Mouse (Mus musculus) forebrain, embryonic 11.5 days (tissue): ENCODE measurements around the gene Dgat2. TPM values are rescaled to one million over a fixed set of nuclear protein-coding genes. Genes with fewer than 3 reads are reported as not detected.

Experiments used
- ATAC-seq: fragments of 200-750 bp; cut with Nextera tagmentation; replicated peaks from 2 replicates; pipeline ENCODE4 v1.8.0; 2017; ENCODE audit warnings: moderate TSS enrichment; ENCODE audit not compliant: low FRiP score
- DNase-seq: peaks from one replicate; pipeline ENCODE4 v3.0.0-alpha.2; 2017; ENCODE audit warnings: low spot score
- H3K27ac ChIP-seq: fragments of 300-500 bp; sonication (generic); 2 replicates; pipeline ENCODE4 v1.5.1; 2014; ENCODE audit warnings: low read depth, low read length
- H3K27me3 ChIP-seq: fragments of 300-500 bp; sonication (generic); 2 replicates; pipeline ENCODE4 v1.6.1; 2014; ENCODE audit warnings: mild to moderate bottlenecking, low read length, mixed read lengths; ENCODE audit not compliant: control insufficient read depth, insufficient read depth
- H3K36me3 ChIP-seq: fragments of 300-500 bp; sonication (generic); 2 replicates; pipeline ENCODE4 v1.6.1; 2014; ENCODE audit warnings: mild to moderate bottlenecking, low read length, moderate library complexity, mixed read lengths; ENCODE audit not compliant: control insufficient read depth, insufficient read depth
- H3K4me1 ChIP-seq: fragments of 300-500 bp; sonication (generic); replicated peaks from 2 replicates; pipeline ENCODE4 v1.6.1; 2014; ENCODE audit warnings: low read length, mixed read lengths; ENCODE audit not compliant: control insufficient read depth, insufficient read depth
- H3K4me2 ChIP-seq: fragments of 300-500 bp; sonication (generic); 2 replicates; pipeline ENCODE4 v1.6.1; 2014; ENCODE audit warnings: low read depth, mild to moderate bottlenecking, low read length, moderate library complexity, mixed read lengths; ENCODE audit not compliant: severe bottlenecking
- H3K4me3 ChIP-seq: fragments of 300-500 bp; sonication (generic); 2 replicates; pipeline ENCODE4 v1.5.1; 2014; ENCODE audit warnings: low read depth, low read length
- H3K9ac ChIP-seq: fragments of 300-500 bp; sonication (generic); 2 replicates; pipeline ENCODE4 v1.6.1; 2014; ENCODE audit warnings: low read length
- H3K9me3 ChIP-seq: fragments of 300-500 bp; sonication (generic); 2 replicates; pipeline ENCODE4 v1.6.1; 2016; ENCODE audit warnings: low read length, mixed read lengths; ENCODE audit not compliant: control insufficient read depth
- WGBS: fragments of 180-500 bp; shearing (Covaris S2); extraction: QIAGEN DNeasy Blood & Tissue Kit; methylation state at CpG from one replicate; pipeline ENCODE4 v1.1.7; 2014; 5-methylcytosine and 5-hydroxymethylcytosine counted together
- polyA plus RNA-seq: library from polyadenylated mRNA; unstranded; fragments of >200 nt; fragmentation: Nextera tagmentation; extraction: Ambion mirVana; gene quantifications from 2 replicates; pipeline ENCODE4 v1.2.1, GENCODE M21; 2014

Dgat2 gene
- polyA plus RNA-seq, 1 experiment from 2014 or later: 9.2 TPM

DNA sequence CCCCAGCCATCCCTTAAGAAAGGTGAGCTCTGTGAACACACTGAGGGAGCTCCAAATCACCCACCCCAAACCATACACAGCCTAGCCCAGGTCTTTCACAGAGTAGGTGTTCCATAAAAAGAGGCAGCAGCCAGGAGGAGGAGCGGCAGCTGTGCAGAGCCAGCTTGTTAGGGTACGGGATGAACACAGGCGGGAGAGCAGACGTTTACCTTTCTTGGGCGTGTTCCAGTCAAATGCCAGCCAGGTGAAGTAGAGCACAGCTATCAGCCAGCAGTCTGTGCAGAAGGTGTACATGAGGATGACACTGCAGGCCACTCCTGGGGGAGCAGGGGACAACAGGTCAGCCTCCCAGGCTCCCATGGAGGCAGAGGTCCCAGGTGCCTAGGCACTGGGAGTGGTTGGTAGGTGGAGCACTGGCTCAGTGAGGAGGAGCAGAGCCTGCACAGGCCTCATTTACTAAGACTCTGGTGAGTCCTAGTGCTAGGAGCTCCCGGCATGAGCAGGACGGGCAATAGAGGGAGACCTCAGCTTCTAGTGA lies 17.6 kb downstream of the Dgat2 start:
- Histone ChIP-seq H3K27me3 (no peaks in the 10 kb centered on the region), H3K9ac (no peak overlapping the region), H3K36me3 (no peaks in the 10 kb centered on the region), H3K9me3 (no peaks in the 10 kb centered on the region), H3K4me2 (no peak overlapping the region), H3K4me1 (no peaks in the 10 kb centered on the region), H3K27ac (no peak overlapping the region), H3K4me3 (no peak overlapping the region)
- 87% methylated on average over 7 of the region's 7 CpGs for WGBS
- ATAC-seq (no peak), DNase-seq (no peak)

DNA sequence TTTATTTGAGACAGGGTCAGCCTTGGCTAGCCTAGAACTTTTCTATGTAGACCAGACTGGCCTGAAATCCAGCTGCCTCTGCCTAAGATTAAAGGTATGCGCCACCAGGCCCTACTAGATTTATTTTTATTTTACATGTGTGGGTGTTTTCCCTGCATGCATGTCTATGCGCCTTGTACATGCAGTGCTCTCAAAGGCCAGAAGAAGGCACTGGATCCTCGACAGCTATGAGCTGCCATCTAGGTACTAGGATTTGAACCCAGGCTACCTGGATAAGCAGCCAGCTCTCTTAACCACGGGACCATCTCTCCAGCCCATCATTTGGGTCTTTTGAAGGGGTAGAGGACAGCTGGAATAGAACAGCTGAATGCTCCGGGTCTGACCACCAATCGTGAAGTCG lies 20.1 kb downstream of the Dgat2 start:
- H3K4me3 ChIP-seq: no peak overlapping the region
- no peak for DNase-seq
- ATAC-seq: no peak
- H3K9ac ChIP-seq: no peak overlapping the region
- H3K36me3 ChIP-seq: no peaks in the 10 kb centered on the region
- no peak overlapping the region for H3K27ac ChIP-seq
- H3K4me1 ChIP-seq: no peaks in the 10 kb centered on the region
- no peaks in the 10 kb centered on the region for H3K27me3 ChIP-seq
- H3K4me2 ChIP-seq: no peak overlapping the region
- 92% methylated on average over 7 of the region's 7 CpGs for WGBS
- H3K9me3 ChIP-seq: no peaks in the 10 kb centered on the region

DNA sequence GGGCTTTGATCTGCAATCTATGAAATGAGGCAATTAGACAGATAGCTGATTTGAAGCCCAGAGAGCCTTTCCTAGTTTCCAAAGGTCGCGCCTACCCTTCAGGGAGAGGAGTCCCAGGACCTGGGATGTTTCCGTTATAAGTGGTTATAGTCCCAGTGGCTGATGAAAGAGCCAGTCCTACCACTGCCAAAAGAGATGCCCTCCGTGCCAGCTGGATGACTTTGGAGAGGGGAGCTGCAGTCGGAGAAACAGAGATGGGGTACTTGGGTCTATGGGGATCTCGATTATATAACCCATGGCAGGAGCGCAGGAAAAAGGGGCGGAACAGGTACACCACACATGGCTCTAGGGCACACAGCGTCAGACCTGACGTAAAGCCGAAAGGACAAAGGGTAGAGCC lies 20.6 kb downstream of the Dgat2 start:
- no peak overlapping the region for H3K9ac ChIP-seq
- no peak overlapping the region for H3K4me3 ChIP-seq
- 90% methylated on average over 11 of the region's 11 CpGs for WGBS
- H3K4me1 ChIP-seq: no peaks in the 10 kb centered on the region
- H3K9me3 ChIP-seq: no peaks in the 10 kb centered on the region
- DNase-seq (no peak), ATAC-seq (no peak)
- no peak overlapping the region for H3K27ac ChIP-seq
- no peak overlapping the region for H3K4me2 ChIP-seq
- no peaks in the 10 kb centered on the region for H3K36me3 ChIP-seq
- H3K27me3 ChIP-seq: no peaks in the 10 kb centered on the region

DNA sequence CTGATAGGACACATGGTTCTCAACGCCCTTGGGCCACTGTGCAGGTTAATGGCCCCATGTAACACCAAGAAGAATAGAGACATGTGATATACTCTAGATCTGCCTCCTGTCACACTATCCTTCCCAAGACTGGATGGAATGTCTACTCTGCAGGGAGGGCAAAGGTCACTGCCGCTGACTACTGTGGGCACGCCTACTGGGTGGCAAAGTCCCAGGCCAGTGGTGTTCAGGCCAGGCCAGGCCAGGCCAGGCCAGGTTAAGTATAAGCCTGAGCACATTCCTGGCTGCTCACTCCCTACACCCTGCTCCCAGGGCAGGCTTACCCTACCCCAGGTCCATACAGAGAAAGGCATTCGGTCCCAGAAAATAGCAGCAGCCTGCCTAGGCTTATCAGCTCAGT lies 21.0 kb downstream of the Dgat2 start:
- Histone ChIP-seq H3K36me3 (no peaks in the 10 kb centered on the region), H3K9ac (no peak overlapping the region), H3K9me3 (no peaks in the 10 kb centered on the region), H3K4me3 (no peak overlapping the region), H3K4me2 (no peak overlapping the region), H3K27ac (no peak overlapping the region), H3K27me3 (no peaks in the 10 kb centered on the region), H3K4me1 (no peaks in the 10 kb centered on the region)
- 58% methylated on average over 4 of the region's 4 CpGs for WGBS
- ATAC-seq: no peak
- DNase-seq: no peak

DNA sequence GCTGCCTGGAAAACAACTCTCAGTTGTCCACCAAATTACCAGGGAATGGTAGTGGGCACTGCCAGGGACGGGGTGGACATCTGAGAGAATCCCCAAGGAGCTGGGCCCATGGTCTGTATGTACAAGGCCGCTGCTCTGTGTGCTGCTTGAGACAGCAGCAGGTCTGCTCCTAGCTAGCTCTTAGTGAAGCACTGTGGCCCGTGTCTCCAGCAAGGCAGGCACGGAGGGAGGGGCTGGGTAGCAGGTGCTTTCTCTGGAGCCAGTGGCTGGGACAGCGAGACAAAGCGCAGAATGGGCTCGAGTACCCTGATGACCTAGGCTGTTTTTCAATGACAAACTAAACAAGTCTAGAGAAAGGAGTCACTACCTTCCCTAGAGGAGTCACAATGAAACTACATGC lies 21.5 kb downstream of the Dgat2 start:
- DNase-seq (no peak), ATAC-seq (no peak)
- Histone ChIP-seq H3K4me2 (no peak overlapping the region), H3K36me3 (no peaks in the 10 kb centered on the region), H3K9me3 (no peaks in the 10 kb centered on the region), H3K9ac (no peak overlapping the region), H3K4me3 (no peak overlapping the region), H3K27ac (no peak overlapping the region), H3K4me1 (peaks cover under 1% of the 10 kb centered on the region; the same call in 1 of the 2 replicates), H3K27me3 (no peaks in the 10 kb centered on the region)
- WGBS: 83% methylated on average over 7 of the region's 7 CpGs

DNA sequence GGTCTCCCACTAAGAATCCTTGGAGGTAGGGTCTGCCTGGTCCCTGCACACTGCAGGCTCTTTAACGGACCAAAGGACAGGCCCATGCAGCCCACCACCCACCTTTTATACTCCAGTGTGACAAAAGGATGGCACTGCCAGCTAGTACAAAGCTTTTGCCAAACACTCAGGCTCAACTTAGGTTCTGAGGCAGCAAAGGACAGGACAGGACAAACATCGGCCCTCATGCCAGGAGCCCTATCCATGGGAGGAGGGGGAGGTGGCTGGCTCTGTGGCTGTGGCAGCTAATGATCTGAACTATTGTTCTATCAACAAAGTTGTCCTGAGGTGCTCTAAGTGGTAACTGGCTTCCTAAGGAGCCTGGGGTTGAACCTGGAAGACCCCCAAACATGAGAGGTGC lies 23.1 kb downstream of the Dgat2 start:
- Histone ChIP-seq H3K27ac (no peak overlapping the region), H3K9me3 (no peaks in the 10 kb centered on the region), H3K27me3 (no peaks in the 10 kb centered on the region), H3K4me1 (peaks cover 7% of the 10 kb centered on the region; the same call in 1 of the 2 replicates), H3K9ac (no peak overlapping the region), H3K4me2 (no peak overlapping the region), H3K4me3 (no peak overlapping the region), H3K36me3 (no peaks in the 10 kb centered on the region)
- ATAC-seq: no peak
- DNase-seq: no peak
- 68% methylated on average over 2 of the region's 2 CpGs for WGBS

DNA sequence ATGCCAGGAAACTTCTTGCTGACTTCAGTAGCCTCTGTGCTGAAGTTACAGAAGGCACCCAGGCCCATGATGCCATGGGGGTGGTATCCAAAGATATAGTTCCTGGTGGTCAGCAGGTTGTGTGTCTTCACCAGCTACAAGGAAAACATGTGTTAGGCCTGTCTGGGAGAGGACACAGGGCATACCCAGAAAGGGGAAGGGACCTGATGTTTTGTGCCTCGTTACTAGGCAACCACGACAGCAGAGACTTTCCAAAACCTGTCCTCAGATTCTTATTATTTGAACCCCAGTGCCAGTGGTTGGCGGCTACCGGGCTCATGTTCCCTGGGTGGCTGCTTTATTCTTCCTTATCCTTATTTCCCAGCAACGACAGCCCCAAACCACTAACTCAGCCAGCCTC lies 23.6 kb downstream of the Dgat2 start:
- no peak for ATAC-seq
- Histone ChIP-seq H3K4me2 (no peak overlapping the region), H3K27ac (no peak overlapping the region), H3K4me3 (no peak overlapping the region), H3K9ac (no peak overlapping the region), H3K36me3 (no peaks in the 10 kb centered on the region), H3K4me1 (peaks cover 7% of the 10 kb centered on the region; the same call in 1 of the 2 replicates), H3K9me3 (no peaks in the 10 kb centered on the region), H3K27me3 (no peaks in the 10 kb centered on the region)
- WGBS: 66% methylated on average over 5 of the region's 5 CpGs
- no peak for DNase-seq

DNA sequence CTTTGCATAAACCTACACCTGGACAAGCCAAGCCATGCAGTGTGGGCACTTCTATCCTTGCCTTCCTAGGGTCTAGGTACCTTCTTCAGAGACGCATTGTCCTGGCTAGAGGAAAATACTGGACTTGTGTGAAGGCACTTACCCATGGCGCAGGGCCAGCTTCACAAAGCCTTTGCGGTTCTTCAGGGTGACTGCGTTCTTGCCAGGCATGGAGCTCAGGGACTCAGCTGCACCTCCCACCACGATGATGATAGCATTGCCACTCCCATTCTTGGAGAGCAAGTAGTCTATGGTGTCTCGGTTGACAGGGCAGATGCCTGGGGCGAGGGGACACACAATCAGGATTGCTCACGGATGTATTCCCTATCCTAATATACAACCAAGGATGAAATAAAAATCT lies 24.5 kb downstream of the Dgat2 start:
- Histone ChIP-seq H3K9ac (no peak overlapping the region), H3K4me3 (no peak overlapping the region), H3K27ac (no peak overlapping the region), H3K9me3 (no peaks in the 10 kb centered on the region), H3K27me3 (no peaks in the 10 kb centered on the region), H3K4me1 (peaks cover 7% of the 10 kb centered on the region; the same call in 1 of the 2 replicates), H3K4me2 (no peak overlapping the region), H3K36me3 (no peaks in the 10 kb centered on the region)
- ATAC-seq: no peak
- 91% methylated on average over 8 of the region's 8 CpGs for whole genome bisulfite sequencing
- DNase-seq: no peak

DNA sequence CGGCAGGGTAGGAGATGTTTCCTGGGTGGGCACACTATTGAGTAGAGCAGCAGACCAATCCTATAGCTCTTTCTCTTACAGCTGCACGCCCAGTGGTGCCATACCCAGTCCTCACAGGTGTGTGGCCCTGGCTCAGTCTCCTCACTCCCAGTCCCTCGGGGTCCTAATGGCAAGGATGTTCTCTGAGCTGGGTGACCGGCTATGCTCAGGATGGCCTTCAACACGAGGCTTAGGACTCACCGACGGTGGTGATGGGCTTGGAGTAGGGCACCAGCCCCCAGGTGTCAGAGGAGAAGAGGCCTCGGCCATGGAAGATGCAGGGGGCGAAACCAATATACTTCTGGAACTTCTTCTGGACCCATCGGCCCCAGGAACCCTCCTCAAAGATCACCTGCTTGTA lies 25.8 kb downstream of the Dgat2 start:
- no peak for ATAC-seq
- Histone ChIP-seq H3K9ac (no peak overlapping the region), H3K4me2 (no peak overlapping the region), H3K27me3 (no peaks in the 10 kb centered on the region), H3K4me1 (peaks cover 7% of the 10 kb centered on the region; the same call in 1 of the 2 replicates), H3K9me3 (no peaks in the 10 kb centered on the region), H3K4me3 (no peak overlapping the region), H3K27ac (no peak overlapping the region), H3K36me3 (no peaks in the 10 kb centered on the region)
- DNase-seq: no peak
- 88% methylated on average over 10 of the region's 10 CpGs for WGBS
